Mouse (Mus musculus) NIH3T3 (cell line): Measurements from ENCODE around the gene Rpl29.
A peak's percentile ranks its signal among the peaks of the same experiment; 100 is the strongest.

Source experiments
- DNase-seq: peaks from one replicate; pipeline ENCODE4 v3.0.0-alpha.2; 2012; ENCODE audit warnings: low read depth

Rpl29 gene

DNA sequence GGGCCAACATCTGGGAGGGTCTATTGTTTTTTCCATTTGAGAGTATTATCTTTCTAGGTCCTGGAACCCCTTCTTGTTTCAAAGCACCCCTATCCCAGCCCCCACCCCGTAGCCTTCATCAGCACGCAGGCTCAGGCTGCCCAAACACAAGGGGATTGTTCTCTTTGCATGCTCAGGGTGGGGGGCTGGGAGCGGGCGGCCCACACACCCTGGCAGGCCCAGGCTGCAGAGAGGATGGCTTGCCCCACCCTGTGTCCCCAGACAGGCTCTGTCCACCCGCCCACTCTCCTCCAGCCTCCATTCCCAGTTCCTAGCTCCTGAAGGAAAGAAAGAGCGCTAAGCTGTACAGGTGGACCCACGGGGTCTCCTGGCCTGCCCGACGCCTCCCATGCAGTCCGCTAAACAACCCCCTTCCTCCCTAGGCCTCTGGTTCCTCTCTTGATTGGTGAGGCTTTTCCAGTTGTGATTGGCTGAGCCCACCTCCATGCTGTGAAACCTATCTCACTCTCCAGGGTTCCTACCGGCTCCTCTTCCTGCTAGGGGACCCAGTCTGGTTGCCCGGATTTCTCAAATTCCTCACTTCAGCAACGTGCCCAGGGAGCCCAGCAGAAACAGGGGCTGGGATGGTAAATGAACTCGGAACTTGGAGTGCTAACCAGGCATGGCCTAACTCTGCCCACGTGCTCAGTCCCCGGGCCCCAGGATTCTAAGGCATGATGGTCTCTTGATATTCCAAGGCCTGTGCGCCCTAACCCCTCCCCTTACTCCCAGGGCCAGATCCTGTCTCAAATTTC, 25.8 kb downstream of the Rpl29 start:
- peak; percentile 54 for DNase-seq

DNA sequence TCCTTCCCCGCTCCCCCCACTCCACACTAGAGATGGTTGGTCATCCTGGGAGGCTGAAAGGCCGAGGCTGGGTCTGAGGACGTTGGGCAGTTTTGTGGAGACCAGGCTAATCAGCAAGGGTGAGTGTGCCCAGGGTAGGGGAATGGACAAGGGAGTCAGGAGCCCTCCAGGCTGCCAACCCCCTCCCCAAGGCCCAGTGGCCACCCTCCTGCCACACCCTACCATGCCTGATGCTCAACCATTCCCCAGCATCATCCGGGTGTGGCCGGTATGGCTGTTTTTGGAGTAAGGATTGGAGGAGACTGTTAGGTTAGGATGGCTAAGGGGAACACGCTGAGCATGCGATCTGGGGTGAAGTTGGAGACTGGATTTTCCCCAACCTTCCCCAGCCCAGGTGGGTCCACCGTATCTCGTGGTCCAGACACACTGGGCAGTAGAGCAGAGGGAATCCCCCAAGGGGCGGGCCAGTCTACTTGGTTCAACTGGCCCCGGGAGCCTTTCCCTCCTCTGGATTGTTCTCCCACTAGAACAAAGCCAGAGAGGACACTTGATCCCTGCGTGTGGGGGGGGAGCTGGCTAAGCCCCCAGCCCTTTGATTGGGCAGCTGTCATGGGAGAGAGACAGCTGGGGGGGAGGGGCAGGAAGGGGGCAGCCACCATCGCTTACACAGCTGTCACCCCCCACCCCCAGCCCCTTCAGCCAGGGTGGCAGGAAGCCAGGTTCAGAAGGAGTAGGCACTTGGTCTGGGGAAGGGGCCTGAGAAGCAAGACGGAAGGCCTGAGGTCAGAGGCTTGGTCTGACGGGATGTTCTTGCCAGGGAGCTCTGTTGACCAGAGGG, 27.3 kb downstream of the Rpl29 start:
- no peak for DNase-seq

DNA sequence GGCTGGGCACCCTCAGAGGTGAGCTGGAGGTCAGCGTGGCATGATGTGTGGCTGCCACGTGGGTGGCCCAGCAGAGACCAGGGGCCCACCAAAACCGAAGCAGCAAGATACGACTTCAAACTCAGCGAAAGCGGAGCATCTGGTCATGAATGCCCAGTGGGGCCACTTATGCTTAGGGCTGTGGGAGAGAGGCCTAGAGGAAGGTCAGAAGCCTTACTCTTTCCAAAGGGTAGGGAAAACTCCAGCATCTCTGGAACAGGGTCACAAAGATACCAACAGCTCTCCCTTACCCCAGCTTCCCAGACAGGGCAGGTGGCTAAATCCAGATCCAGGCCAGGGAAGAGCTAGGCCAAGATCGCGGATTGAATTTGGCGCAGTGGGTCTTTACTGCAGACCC, 27.9 kb downstream of the Rpl29 start:
- DNase-seq: no peak

DNA sequence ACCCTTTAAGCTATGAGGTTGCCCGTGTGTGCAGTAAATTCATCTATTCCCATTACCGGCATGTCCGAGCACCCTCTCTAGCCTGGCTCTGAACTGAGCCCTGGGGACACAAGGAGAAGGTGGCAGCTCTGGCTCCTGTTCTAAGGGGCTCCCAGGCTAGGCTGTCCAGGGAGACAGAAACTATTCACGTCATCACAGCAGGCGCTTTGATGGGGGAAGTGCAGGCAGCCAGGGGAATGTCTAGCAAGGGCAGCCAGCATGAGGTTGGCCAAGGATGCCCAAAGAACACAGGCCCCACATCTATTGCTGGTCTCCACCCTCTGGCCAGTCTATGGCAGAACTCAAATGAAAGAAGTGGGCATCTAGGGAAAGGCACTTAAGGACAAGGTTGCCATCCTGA, 28.7 kb downstream of the Rpl29 start:
- no peak for DNase-seq

DNA sequence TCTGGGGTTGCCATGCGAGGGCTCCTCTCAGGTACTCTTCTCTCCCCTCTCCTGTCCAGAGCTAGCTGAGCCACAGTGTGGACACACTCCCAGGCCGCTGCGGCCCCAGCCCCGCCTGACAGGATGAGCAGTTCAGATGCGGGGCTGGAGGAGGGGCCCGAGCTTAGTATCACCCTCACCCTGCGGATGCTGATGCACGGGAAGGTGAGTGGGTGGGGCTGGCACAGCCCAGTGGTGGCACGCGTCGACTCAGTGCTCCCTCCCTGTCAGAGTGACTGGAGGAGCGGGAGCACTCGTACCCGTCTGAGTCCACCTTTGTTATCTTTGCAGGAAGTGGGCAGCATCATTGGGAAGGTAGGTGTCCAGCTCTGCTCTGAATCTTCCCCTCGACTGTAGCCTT, 30.7 kb downstream of the Rpl29 start:
- DNase-seq: no peak

DNA sequence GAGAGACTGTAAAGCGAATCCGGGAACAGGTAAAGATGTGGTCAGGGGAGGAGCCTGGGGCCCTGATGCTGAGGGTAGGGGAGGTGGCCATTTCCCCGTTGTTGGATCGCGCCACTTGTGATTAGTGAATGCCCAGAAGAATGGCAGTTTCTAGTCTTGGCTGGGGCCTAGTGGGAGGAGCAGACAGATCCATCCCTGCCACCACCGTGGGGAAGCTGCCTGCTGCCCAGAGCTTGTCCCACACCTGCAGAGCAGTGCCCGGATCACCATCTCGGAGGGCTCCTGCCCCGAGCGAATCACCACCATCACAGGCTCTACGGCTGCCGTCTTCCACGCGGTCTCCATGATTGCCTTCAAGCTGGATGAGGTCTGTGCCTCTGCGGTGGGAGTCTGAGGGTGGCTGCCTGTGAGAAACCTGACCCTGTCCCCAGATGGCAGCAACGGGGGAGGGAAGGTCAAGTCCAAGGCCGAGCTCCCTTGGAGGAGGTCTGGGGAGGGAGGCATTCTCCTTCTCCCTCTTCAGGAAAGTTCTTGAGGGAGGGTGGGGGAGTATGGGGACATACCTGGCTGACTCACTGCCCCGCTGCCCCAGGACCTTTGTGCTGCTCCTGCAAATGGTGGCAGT, 31.3 kb downstream of the Rpl29 start:
- DNase-seq: no peak

DNA sequence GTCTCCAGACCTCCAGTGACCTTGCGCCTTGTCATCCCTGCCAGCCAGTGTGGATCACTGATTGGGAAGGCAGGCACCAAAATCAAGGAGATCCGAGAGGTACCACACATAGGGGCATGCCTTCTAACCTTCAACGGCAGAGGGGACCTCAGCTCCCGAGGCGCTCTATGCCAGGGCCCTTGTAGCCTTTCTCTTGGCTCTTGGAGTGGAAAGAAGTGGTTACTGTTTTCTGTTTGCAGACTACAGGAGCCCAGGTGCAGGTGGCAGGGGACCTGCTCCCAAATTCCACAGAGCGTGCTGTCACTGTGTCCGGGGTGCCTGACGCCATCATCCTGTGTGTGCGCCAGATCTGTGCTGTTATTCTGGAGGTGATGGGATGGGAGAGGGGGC, 31.8 kb downstream of the Rpl29 start:
- no peak for DNase-seq

DNA sequence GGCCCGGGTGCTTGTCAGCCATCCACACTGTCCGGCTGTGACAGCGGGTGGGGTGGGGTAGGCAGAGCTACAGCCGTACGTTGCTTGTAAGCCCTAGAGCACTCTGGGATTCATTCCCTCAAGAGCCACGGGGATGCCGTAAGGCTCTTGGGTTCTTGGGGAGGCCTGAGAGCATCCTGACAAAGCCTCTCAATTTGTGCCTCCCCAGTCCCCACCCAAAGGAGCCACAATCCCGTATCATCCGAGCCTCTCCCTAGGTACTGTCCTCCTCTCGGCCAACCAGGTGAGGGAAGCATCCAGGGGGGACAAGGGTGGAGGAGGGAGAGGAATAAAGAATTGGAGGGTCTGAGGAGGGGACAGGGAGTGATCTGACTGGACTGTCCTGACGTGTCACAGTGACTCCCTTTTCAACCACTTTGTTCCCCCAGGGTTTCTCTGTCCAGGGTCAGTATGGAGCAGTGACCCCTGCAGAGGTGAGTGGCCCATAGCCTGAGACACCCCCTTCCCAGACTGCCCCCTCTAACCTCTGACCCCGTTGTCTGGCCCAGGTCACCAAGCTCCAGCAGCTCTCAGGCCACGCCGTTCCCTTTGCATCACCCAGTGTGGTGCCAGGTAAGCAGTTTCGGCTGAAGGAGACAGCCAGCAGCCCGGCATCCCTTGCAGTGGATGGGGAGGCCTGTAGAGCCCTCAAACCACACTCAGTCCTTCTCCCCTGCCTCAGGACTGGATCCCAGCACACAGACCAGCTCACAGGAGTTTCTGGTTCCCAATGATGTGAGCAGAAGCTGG, 32.6 kb downstream of the Rpl29 start:
- no peak for DNase-seq

DNA sequence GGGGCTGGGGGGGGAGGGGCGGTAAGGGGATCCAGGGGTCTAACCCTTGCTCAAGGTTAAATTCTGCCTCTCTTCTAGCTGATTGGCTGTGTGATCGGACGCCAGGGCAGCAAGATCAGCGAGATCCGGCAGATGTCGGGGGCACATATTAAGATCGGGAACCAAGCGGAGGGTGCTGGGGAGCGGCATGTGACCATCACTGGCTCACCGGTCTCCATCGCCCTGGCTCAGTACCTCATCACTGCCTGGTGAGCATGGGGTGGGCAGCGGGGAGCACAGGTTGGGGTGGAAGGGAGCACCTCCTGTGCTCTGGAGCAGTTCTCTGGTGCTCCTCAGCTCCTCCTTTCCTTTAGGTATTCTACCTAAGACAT, 33.2 kb downstream of the Rpl29 start:
- no peak for DNase-seq

DNA sequence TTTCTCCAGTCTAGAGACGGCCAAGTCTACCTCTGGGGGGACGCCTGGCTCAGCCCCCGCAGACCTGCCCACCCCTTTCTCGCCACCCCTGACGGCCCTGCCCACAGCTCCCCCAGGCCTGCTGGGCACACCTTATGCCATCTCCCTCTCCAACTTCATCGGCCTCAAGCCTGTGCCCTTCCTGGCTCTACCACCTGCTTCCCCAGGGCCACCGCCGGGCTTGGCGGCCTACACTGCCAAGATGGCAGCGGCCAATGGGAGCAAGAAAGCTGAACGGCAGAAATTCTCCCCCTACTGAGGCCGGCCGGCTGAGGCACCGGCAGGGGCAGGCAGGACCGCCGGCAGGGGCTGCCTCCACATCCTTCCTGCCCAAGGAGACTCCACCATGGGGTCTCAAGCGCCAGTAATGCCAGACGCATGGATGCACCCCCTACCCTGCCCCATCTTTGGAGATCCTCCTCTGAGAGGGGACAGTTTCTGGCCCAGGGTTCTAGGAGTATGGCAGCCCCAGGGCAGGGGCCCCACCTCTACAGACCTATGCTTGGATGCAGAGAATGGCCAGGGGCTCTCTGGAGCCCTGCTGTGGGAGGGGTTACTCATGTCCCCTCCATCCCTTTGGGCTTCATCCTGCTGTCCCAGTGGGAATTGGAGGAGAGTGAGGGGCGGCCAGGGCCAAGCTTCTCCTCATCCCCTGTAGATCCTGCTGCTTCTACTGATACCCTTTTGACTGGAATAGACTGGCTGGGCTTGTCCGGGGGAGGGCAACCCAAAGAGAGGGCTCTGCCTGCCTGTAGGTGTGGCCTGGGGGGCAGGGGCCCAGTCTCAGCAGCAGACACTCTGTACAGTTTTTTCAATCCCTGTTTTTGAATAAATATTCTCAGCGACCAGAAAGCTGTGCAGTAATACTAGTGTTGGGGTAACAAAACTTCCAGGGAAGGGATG, 34.1 kb downstream of the Rpl29 start:
- DNase-seq: no peak

DNA sequence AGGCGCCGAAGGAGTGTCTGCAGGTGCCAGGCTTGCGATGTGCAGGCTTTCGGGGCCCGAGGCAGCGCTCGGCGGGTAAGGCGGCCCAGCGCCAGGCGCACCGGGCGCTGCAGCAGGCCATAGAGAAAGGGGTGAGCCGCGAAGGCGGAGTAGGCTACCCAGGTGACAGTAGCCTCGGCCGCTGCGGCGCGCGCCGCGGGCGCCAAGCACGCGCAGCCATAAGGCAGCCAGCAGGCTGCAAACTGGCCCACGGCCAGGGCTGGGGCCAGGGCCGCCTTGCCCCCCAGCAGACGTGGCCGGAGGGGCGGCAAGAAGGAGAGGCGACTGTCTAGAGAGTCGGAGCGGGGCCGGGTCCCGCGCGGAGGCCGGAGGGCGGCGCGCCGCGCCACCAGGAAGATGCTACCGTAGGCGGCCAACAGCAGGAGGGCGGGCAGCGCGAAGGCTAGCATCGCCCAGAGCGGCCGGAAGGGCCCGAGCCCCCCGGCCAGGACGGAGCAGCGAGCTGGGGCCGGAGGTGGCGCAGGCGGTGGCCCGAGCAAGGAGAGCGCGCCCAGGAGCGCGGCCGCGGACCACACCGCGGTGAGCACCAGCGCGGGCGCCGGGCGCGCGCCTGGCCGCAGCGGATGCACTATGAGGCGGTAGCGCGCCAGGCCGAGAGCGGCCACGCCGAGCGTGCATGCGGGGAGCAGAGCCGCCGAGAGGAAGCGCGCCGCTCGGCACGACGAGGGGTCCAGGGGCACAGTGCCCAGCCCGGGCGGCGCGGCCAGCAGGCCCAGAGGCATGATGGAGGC, 35.7 kb downstream of the Rpl29 start:
- DNase-seq: no peak

DNA sequence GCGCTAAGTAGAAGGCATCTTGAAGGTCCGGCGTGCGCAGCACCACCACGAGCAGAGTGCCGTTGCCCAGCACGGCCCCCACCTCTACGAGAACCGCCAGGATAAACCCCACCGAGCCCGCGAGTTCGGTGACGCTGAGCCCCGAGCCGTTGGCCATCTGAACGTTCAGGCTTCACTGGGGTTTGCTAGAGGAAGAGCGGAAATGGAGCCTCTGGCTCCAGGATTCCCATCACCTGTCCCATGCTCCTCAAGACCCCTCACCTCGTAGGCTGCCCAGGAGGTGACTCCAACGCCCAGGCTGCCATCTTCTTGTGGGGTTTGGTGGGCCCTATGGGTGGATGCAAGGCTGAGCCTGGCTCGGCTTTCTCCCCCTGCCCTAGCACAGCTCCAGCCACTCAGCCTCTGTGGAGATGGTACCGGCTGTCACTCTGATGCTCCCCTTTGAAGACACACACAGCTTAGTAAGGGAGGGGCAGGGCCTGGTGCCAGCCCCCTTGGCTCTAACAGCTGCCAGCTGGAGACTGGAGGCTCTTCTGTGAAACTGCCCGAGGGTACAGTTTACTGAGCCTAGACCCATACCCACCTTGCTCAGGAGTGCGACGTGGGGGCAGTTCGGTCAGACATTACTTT, 36.4 kb downstream of the Rpl29 start, which contains the start of gene Gpr62:
Gene Gpr62, minus strand, starts transcription at position 368 of the 630 bp plus-strand sequence.
- no peak for DNase-seq

DNA sequence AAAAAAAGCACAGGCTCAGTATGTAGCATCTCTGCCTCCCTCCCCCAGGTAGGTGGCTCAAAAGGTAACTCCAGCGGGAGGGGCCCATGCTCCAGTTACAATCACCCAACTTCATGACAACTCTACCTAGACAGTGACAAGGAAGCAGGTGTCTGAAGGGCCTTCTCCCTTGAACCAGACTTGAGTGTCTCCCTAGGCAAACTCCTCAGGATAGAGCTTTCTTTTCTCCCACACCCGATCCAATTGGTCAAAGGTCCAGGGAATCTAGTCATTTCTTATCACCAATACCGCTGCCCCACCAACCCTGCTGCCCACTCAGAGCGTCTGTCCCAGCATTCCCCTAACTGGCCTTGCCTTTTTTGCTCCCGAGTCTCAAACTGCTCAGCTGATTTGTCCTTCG, 37.5 kb downstream of the Rpl29 start:
- no peak for DNase-seq

DNA sequence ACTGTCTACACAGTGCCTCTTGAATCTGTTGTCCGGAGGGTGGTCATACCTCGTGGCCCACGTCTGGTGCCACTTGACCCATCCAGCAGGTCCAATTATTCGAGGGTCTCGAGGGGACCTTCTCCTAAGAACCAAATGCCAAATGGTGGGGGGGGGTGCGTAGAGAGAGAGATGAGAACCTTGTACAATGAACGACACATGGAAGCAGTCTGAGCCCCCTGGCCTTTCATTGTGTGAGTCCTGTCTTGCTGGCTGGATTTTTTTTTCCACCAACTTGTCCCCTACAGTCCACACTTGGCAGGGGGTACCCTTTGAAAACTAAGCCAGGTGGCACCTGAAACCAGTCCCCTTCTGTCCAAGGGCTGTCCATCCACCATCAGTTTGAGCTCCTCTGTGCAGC, 38.5 kb downstream of the Rpl29 start:
- no peak for DNase-seq

DNA sequence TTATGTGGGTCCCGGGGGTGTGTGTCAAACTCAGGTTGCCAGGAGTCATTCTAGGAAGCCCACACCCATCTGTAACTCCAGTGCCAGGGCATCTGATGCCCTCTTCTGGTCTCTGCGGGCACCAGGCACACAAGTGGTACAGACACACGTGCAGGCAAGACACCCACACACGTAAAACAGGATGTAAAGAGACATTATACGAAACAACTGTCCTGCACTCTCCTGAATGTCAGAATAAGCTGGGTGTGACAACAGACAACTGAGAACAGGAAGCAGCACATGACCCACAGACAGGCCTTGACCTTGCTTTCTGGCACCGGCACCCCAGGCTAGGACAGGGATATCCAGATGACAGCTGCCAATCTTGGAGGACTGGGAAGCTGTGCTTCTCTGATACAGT, 40.1 kb downstream of the Rpl29 start:
- peak; percentile 25 for DNase-seq

DNA sequence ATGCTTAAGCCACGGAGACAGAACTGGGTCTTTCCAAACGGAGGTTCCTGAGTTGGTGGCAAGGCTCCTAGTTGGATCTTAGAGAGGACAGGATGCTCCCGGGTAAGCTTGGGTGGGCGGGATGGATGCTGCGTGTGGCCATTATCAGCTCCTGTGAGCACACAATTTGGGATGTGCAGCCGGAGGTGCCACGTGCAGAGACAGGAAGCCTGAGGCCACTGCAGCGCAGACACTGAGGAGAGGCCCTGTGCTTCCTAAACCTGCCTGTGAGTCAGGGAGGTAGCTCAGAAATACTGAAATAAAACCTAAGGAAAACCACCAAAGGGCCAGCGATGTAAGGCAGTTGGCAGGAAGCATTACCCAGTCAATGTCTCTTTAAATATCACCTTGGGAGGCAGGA, 40.5 kb downstream of the Rpl29 start:
- no peak for DNase-seq

DNA sequence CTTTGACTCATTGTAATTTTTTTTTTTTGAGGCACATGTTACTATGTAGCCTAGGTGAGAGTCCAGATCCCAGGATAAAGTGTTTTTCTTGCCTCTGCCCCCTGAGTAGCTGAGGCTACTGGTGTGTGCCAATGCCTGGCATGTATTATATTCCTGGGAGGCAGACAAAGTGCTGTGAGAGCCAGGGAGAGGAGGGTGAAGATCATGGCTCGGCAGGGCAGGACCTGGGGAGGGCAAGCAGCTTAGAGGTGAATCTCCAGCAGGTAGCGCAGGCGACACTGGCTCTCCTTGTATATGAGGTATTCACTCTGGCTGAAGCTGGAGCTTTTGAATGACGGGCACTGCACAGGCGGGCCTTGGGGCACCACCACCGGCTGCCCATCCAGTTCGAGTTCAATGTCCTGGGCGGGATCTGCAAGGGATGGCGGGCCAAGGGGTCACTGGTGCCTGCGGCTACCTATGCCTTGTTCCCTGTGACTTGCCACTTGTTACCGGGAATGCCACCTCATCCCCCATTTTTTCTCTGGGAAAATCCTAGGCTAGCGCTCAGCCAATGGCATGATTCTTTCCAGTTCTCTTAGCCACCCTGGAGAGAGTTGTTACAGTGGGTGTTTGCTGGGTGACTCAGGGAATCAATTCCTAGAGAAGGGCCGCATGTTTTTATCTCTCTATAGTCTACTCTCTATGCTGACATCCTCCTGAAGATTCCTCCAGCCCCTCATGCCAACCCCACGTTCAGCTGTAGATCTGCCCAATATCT, 41.9 kb downstream of the Rpl29 start:
- no peak for DNase-seq

DNA sequence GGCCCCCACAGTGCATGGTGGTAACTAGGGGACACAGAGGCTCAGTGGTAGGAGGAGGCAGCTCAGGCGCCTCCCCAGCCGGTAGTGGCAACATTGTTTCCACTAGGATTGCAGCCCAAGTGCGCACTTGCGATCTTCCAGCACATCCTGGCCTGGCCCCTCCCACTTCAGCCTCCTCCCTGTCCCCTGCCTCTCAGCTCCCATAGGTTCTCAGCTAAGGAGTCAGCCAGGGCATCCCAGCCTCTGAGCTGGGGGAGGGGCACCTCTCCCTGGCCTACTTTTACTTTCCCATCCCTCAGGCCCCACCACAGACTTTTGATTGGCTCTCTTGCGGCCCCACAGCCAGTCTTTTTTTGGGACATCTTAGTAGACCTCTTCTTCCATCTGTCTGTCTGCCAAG, 42.6 kb downstream of the Rpl29 start:
- peak; percentile 50 for DNase-seq

DNA sequence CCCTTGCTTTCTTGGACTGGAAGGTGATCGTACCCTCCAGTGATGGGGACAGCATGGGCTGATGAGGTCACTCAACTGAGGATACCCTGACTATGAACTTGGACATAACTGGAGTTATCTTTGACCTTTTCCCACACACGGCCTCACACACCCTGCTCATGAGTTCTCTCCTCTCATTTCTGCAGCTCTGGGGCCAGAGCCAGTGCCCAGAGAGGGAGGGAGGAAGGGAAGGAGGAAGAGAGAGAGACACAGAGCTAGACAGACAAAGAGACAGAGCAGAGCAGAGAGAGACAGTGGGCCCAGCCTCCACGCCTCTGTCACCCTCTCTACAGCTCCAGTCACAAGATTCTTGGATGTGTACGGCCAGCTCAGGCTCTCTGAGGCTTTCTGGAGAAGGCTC, 43.1 kb downstream of the Rpl29 start:
- DNase-seq: no peak
